Mouse (Mus musculus): ENCODE measurements around the gene Mrpl14.

GRCm38 (mm10) chr17:45700496-45701235, 14.5 kb downstream of the Mrpl14 start:
- TF ChIP-seq CTCF (IDR thresholded peaks at IDR 0.05; ENCODE audit: control insufficient read depth, insufficient read depth, insufficient read length) (no peak), USF1 (IDR thresholded peaks at IDR 0.05; ENCODE audit: low read depth) (no peak), MAX (IDR thresholded peaks at IDR 0.05) (no peak), CEBPB (IDR thresholded peaks at IDR 0.05; ENCODE audit: low read depth) (no peak), MYOD1 (IDR thresholded peaks at IDR 0.05; ENCODE audit: control insufficient read depth, insufficient read length, low read depth) (no peak)

Measured in C2C12 (cell line).